In genomic region chr16:30062242-30063030, GRCm38 (mm10) we compare ENCODE assay signal across 8 mouse cellular contexts. TPM values are rescaled to one million over a fixed set of nuclear protein-coding genes. Genes with fewer than 3 reads are reported as not detected.
DNase-seq lines count a peak whose midpoint lies in the region; ATAC-seq and TF ChIP-seq lines count a peak whose summit lies in the region.

No protein-coding gene starts in this region.

- peak overlapping the region; percentile 89 for H3K4me2 ChIP-seq in heart, embryonic 13.5 days
- peak overlapping the region; percentile 72 for H3K4me2 ChIP-seq in liver, embryonic 16.5 days (ENCODE audit: low read depth, low read length)

- DNase-seq in heart, adult 2 months, result no peak
- DNase-seq in heart, postnatal 25 days (ENCODE audit: low spot score), result no peak
- DNase-seq in thymus, postnatal 4 days, result no peak
- no peak for DNase-seq in layer of hippocampus, postnatal 10 days (ENCODE audit: low spot score in 2 of 2)

- no peaks in the 10 kb centered on the region for H3K9me3 ChIP-seq in ES-Bruce4 (replicated peaks; ENCODE audit: control insufficient read depth, insufficient read depth, low read length, poor library complexity, severe bottlenecking)
- H3K9me3 ChIP-seq in heart, embryonic 13.5 days, result no peaks in the 10 kb centered on the region
- no peaks in the 10 kb centered on the region for H3K9me3 ChIP-seq in liver, embryonic 16.5 days (replicated peaks; ENCODE audit: control insufficient read depth, low read length)

- no peak for TF ChIP-seq EP300 in heart, adult 2 months (IDR thresholded peaks at IDR 0.05; ENCODE audit: insufficient read depth, low read depth, low read length)
- no peak for TF ChIP-seq EP300 in ES-Bruce4 (IDR thresholded peaks at IDR 0.05; ENCODE audit: insufficient read depth, low read depth, low read length)

- no peaks in the 10 kb centered on the region for H3K27me3 ChIP-seq in heart, adult 2 months (ENCODE audit: control insufficient read depth, insufficient read depth, low read length)
- no peaks in the 10 kb centered on the region for H3K27me3 ChIP-seq in ES-Bruce4 (ENCODE audit: control insufficient read depth, insufficient read depth, low read length, poor library complexity, severe bottlenecking)
- no peaks in the 10 kb centered on the region; the same call in 1 of the 2 replicates for H3K27me3 ChIP-seq in heart, embryonic 13.5 days (replicated peaks)
- peaks cover 76% of the 10 kb centered on the region for H3K27me3 ChIP-seq in liver, embryonic 16.5 days (ENCODE audit: control insufficient read depth, insufficient read depth, low read depth, low read length)

- 39% methylated on average over 12 of the region's 12 CpGs for WGBS in heart, adult 2 months
- WGBS in heart, embryonic 13.5 days, result 18% methylated on average over 12 of the region's 12 CpGs
- WGBS in liver, embryonic 16.5 days (ENCODE audit: insufficient replicate concordance), result 13% methylated on average over 12 of the region's 12 CpGs

- TF ChIP-seq CTCF in heart, adult 2 months (IDR thresholded peaks at IDR 0.05), result no peak
- TF ChIP-seq CTCF in ES-Bruce4 (IDR thresholded peaks at IDR 0.05; ENCODE audit: low read depth, low read length), result no peak

- no peak overlapping the region for H3K9ac ChIP-seq in heart, adult 2 months (ENCODE audit: low read depth, low read length)
- H3K9ac ChIP-seq in ES-Bruce4 (ENCODE audit: low read depth, poor library complexity, severe bottlenecking), result peak overlapping the region; percentile 99
- H3K9ac ChIP-seq in heart, embryonic 13.5 days, result peak overlapping the region; percentile 97
- peak overlapping the region; percentile 61; the same call in 1 of the 2 replicates for H3K9ac ChIP-seq in liver, embryonic 16.5 days (ENCODE audit: low read depth, low read length)

- H3K27ac ChIP-seq in heart, adult 2 months, result peak overlapping the region; percentile 93; the same call in 1 of the 2 replicates
- peak overlapping the region; percentile 66 for H3K27ac ChIP-seq in ES-Bruce4 (ENCODE audit: insufficient read depth, low read length)
- peak overlapping the region; percentile 99 for H3K27ac ChIP-seq in heart, embryonic 13.5 days (replicated peaks)
- H3K27ac ChIP-seq in liver, embryonic 16.5 days (ENCODE audit: low read length), result no peak overlapping the region

- H3K4me1 ChIP-seq in heart, adult 2 months (ENCODE audit: control insufficient read depth, insufficient read depth, low read length), result peaks cover 8% of the 10 kb centered on the region
- H3K4me1 ChIP-seq in ES-Bruce4 (ENCODE audit: control insufficient read depth, insufficient read depth, low read length), result peaks cover 6% of the 10 kb centered on the region
- peaks cover 65% of the 10 kb centered on the region for H3K4me1 ChIP-seq in heart, embryonic 13.5 days
- peaks cover 12% of the 10 kb centered on the region; the same call in 1 of the 2 replicates for H3K4me1 ChIP-seq in liver, embryonic 16.5 days (ENCODE audit: control insufficient read depth, low read depth, low read length)

- H3K4me3 ChIP-seq in heart, adult 2 months, result no peak overlapping the region; the same call in 1 of the 2 replicates
- peak overlapping the region; percentile 74 for H3K4me3 ChIP-seq in ES-Bruce4 (ENCODE audit: low read depth, low read length)
- peak overlapping the region; percentile 71 for H3K4me3 ChIP-seq in heart, embryonic 13.5 days
- peak overlapping the region; percentile 56 for H3K4me3 ChIP-seq in liver, embryonic 16.5 days (ENCODE audit: low read depth, low read length)

- no peaks in the 10 kb centered on the region for H3K36me3 ChIP-seq in heart, adult 2 months (ENCODE audit: control insufficient read depth, insufficient read depth, low read length)
- 0 out of 2 replicates have a peak, but pooled peaks cover 2% of the 10 kb centered on the region for H3K36me3 ChIP-seq in ES-Bruce4 (ENCODE audit: control insufficient read depth, insufficient read depth, low read length, poor library complexity, severe bottlenecking)
- H3K36me3 ChIP-seq in heart, embryonic 13.5 days, result no peaks in the 10 kb centered on the region
- H3K36me3 ChIP-seq in liver, embryonic 16.5 days (ENCODE audit: control insufficient read depth, insufficient read depth), result no peaks in the 10 kb centered on the region

- intact Hi-C loops in heart, adult 2 months (cut with DNase I), result loop anchor here (10.0 kb wide), 1 partner anchor 428 kb away; no protein-coding TSS in a partner anchor
- intact Hi-C loops in heart, postnatal 25 days (cut with DNase I), result loop anchor here (5.0 kb wide), 1 partner anchor 180 kb away; no protein-coding TSS in a partner anchor

- ATAC-seq in heart, embryonic 13.5 days (ENCODE audit: extremely low read depth, insufficient number of reproducible peaks, low FRiP score, low TSS enrichment), result no peak
- ATAC-seq in liver, embryonic 16.5 days (ENCODE audit: low read depth), result no peak
- no peak for ATAC-seq in megakaryocyte-erythroid progenitor cell, adult 5-6 weeks (replicated peaks; ENCODE audit: low FRiP score, low TSS enrichment, poor library complexity, severe bottlenecking)

- no peaks in the 10 kb centered on the region for H3K79me2 ChIP-seq in heart, adult 2 months (replicated peaks; ENCODE audit: control insufficient read depth, insufficient read depth, low read length)

- TF ChIP-seq POLR2A in heart, adult 2 months (IDR thresholded peaks at IDR 0.05; ENCODE audit: insufficient read depth, low read depth, low read length), result no peak
- no peak for TF ChIP-seq POLR2A in ES-Bruce4 (IDR thresholded peaks at IDR 0.05; ENCODE audit: insufficient read depth, low read length)

RNA-seq across cellular contexts. Expression of gene Hes1, which starts 1.7 kb away (rescaled TPM):
- 10 to 100 TPM; 16.2 to 21.4 TPM for total RNA-seq in heart, adult 2 months (2021)
- 27.1 and 44.6 TPM in 2 replicates for polyA plus RNA-seq in heart, adult 2 months (2012; rRNA removed)
- 10 to 100 TPM; 24.0 to 27.4 TPM for total RNA-seq in heart, postnatal 25 days (2021)
- 37.8 and 41.0 TPM in 2 replicates for polyA plus RNA-seq in ES-Bruce4 (2011; ENCODE audit: insufficient read depth, insufficient read length, low read depth, missing spikeins)
- polyA plus RNA-seq in heart, embryonic 13.5 days (2015; fragmentation: Nextera tagmentation; extraction: Ambion mirVana), result 19.9 and 21.4 TPM in 2 replicates
- 4.6 and 4.7 TPM in 2 replicates for polyA plus RNA-seq in liver, embryonic 16.5 days (2015; fragmentation: Nextera tagmentation; extraction: Ambion mirVana)
- 1.5 and 6.9 TPM in 2 replicates for total RNA-seq in megakaryocyte-erythroid progenitor cell, adult 5-6 weeks (2014; fragmentation: Nextera tagmentation)
- total RNA-seq in megakaryocyte-erythroid progenitor cell, adult 5-6 weeks (2017), result 2.9 and 5.1 TPM in 2 replicates
- total RNA-seq in layer of hippocampus, postnatal 10 days (2021), result 10 to 100 TPM; 14.5 to 19.2 TPM
